Comparison of ENCODE assay signal across 8 mouse cellular contexts in the genomic region with DNA sequence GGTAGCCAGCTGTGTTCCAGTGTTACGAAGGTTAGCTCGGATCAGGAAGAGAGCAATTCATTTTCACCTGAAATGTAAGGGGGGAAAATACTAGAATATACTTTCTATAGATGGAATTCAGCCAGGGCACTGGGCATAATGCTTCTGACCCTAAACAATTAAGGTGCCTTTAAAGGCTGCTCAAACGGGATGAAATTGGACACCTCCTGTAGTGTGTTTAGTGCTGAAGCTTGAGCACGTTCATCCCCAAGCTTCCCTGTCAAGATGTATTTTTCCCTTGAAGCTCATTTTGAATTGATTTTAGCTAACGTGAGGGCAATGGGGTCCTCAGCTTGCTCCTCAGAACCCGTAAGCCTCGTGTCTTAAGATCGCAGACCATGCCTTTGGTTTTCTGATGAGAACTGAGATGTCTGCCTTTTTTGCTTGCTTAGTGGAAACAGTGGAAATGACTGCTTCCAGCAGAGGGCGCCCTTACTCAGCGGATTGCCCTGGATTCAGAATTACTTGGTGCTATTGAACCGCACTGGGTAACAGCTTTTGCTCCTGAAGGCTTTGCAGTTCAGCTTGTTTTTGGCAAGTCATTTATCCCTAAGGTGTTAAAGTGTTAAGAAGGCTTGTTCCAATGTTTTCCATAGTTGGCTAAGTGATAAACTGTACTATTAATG.
DNase-seq lines count a peak whose midpoint lies in the region; ATAC-seq lines count a peak whose summit lies in the region.

No protein-coding gene starts in this region.

- H3K4me1 ChIP-seq in liver, embryonic 11.5 days (replicated peaks; ENCODE audit: control insufficient read depth, insufficient read depth, low read length) = no peaks in the 10 kb centered on the region
- no peaks in the 10 kb centered on the region for H3K4me1 ChIP-seq in neural tube, embryonic 13.5 days (replicated peaks)

- H3K4me3 ChIP-seq in liver, embryonic 11.5 days (ENCODE audit: low read depth, low read length) = no peak overlapping the region
- no peak overlapping the region for H3K4me3 ChIP-seq in neural tube, embryonic 13.5 days

- H3K9me3 ChIP-seq in liver, embryonic 11.5 days (ENCODE audit: control insufficient read depth, low read length) = no peaks in the 10 kb centered on the region
- H3K9me3 ChIP-seq in neural tube, embryonic 13.5 days = no peaks in the 10 kb centered on the region

- 25% methylated on average over 11 of the region's 11 CpGs for WGBS in liver, embryonic 11.5 days
- WGBS in neural tube, embryonic 13.5 days = 25% methylated on average over 11 of the region's 11 CpGs

- H3K36me3 ChIP-seq in liver, embryonic 11.5 days (ENCODE audit: control insufficient read depth, insufficient read depth, low read length) = no peaks in the 10 kb centered on the region
- H3K36me3 ChIP-seq in neural tube, embryonic 13.5 days = no peaks in the 10 kb centered on the region

- no peak overlapping the region for H3K9ac ChIP-seq in liver, embryonic 11.5 days (ENCODE audit: low read depth, low read length)
- H3K9ac ChIP-seq in neural tube, embryonic 13.5 days = no peak overlapping the region

- no peak overlapping the region for H3K27ac ChIP-seq in liver, embryonic 11.5 days (ENCODE audit: low read depth, low read length)
- H3K27ac ChIP-seq in neural tube, embryonic 13.5 days (replicated peaks) = no peak overlapping the region

- peak; percentile 24 to 66 for DNase-seq in urinary bladder, adult 18-20 months (ENCODE audit: low spot score in 2 of 2)
- DNase-seq in urinary bladder, postnatal 10 days (ENCODE audit: low spot score) = no peak
- DNase-seq in embryo, embryonic 9.5 days (ENCODE audit: extremely low spot score) = peak; percentile 77
- DNase-seq in heart, adult 8-10 months (ENCODE audit: low spot score) = peak; percentile 36
- DNase-seq in kidney, postnatal 10 days = peak; percentile 82
- peak; percentile 63 for DNase-seq in liver, embryonic 11.5 days (ENCODE audit: low spot score)
- DNase-seq in testis, postnatal 10 days (ENCODE audit: low spot score) = peak; percentile 82

- ATAC-seq in liver, embryonic 11.5 days (replicated peaks; ENCODE audit: low FRiP score) = 0 out of 2 replicates have a peak, but pooled peaks have one; percentile 39
- ATAC-seq in neural tube, embryonic 13.5 days (ENCODE audit: low read depth) = peak; percentile 80

- H3K4me2 ChIP-seq in liver, embryonic 11.5 days = no peak overlapping the region
- H3K4me2 ChIP-seq in neural tube, embryonic 13.5 days = peak overlapping the region; percentile 40

- H3K27me3 ChIP-seq in liver, embryonic 11.5 days (replicated peaks; ENCODE audit: control insufficient read depth, insufficient read depth, low read length) = no peaks in the 10 kb centered on the region
- no peaks in the 10 kb centered on the region for H3K27me3 ChIP-seq in neural tube, embryonic 13.5 days
